Mouse (Mus musculus): ENCODE results near the gene Sec61a1. TPM values are rescaled to one million over a fixed set of nuclear protein-coding genes. Genes with fewer than 3 reads are reported as not detected.

Sec61a1 gene
- polyA plus RNA-seq, 1 experiment, result 263 TPM

- peaks cover 6% of the 10 kb centered on the region for H3K36me3 ChIP-seq (ENCODE audit: control insufficient read depth, insufficient read depth, low read length)
- H3K27ac ChIP-seq (ENCODE audit: control insufficient read depth, insufficient read depth, low read depth, low read length), result no peak overlapping the region
- no peak for TF ChIP-seq POLR2A (IDR thresholded peaks at IDR 0.05; ENCODE audit: control insufficient read depth, low read depth, low read length)
- TF ChIP-seq CTCF (IDR thresholded peaks at IDR 0.05; ENCODE audit: control insufficient read depth, insufficient read depth, insufficient replicate concordance, low read depth, low read length), result no peak
- H3K4me3 ChIP-seq (ENCODE audit: control insufficient read depth, low read depth, low read length), result no peak overlapping the region
- no peaks in the 10 kb centered on the region for H3K27me3 ChIP-seq (ENCODE audit: control insufficient read depth, insufficient read depth, low read length)
- peaks cover 6% of the 10 kb centered on the region for H3K4me1 ChIP-seq (ENCODE audit: control insufficient read depth, insufficient read depth, low read length)
Observed at GRCm38 (mm10) chr6:88516667-88517066, 2.0 kb downstream of the Sec61a1 start.

- TF ChIP-seq CTCF (IDR thresholded peaks at IDR 0.05; ENCODE audit: control insufficient read depth, insufficient read depth, insufficient replicate concordance, low read depth, low read length) (no peak), POLR2A (IDR thresholded peaks at IDR 0.05; ENCODE audit: control insufficient read depth, low read depth, low read length) (no peak)
- no peaks in the 10 kb centered on the region for H3K27me3 ChIP-seq (ENCODE audit: control insufficient read depth, insufficient read depth, low read length)
- no peak overlapping the region for H3K4me3 ChIP-seq (ENCODE audit: control insufficient read depth, low read depth, low read length)
- no peak overlapping the region for H3K27ac ChIP-seq (ENCODE audit: control insufficient read depth, insufficient read depth, low read depth, low read length)
- peaks cover 6% of the 10 kb centered on the region for H3K36me3 ChIP-seq (ENCODE audit: control insufficient read depth, insufficient read depth, low read length)
- peaks cover 6% of the 10 kb centered on the region for H3K4me1 ChIP-seq (ENCODE audit: control insufficient read depth, insufficient read depth, low read length)
Observed at GRCm38 (mm10) chr6:88515971-88516370, 2.7 kb downstream of the Sec61a1 start.

GRCm38 (mm10) chr6:88514546-88514945, 4.2 kb downstream of the Sec61a1 start:
- TF ChIP-seq CTCF (IDR thresholded peaks at IDR 0.05; ENCODE audit: control insufficient read depth, insufficient read depth, insufficient replicate concordance, low read depth, low read length) (no peak), POLR2A (IDR thresholded peaks at IDR 0.05; ENCODE audit: control insufficient read depth, low read depth, low read length) (no peak)
- Histone ChIP-seq H3K4me3 (ENCODE audit: control insufficient read depth, low read depth, low read length) (no peak overlapping the region), H3K4me1 (ENCODE audit: control insufficient read depth, insufficient read depth, low read length) (peaks cover 6% of the 10 kb centered on the region), H3K27me3 (ENCODE audit: control insufficient read depth, insufficient read depth, low read length) (no peaks in the 10 kb centered on the region), H3K27ac (ENCODE audit: control insufficient read depth, insufficient read depth, low read depth, low read length) (no peak overlapping the region), H3K36me3 (ENCODE audit: control insufficient read depth, insufficient read depth, low read length) (peaks cover 11% of the 10 kb centered on the region)

DNA sequence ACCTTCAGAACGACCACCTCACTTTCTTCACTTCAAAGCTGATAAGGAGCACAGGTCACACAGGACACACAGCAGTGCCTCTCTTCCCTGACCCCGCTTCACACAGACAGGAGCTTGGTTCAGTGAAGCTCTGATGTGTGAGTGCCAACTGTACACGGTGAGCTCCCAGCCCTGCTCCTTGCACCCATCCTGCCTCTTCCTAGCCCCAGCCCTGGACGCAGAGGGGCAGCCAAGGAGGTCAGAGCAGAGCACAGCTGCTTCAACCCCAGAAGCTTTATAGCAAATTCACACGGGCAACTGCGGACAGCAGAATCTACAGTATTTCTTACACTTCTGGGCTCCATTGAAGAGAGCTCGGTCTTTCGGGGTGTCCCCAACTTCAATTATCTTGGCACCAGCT, 4.7 kb downstream of the Sec61a1 start:
- Histone ChIP-seq H3K4me1 (ENCODE audit: control insufficient read depth, insufficient read depth, low read length) (peaks cover 2% of the 10 kb centered on the region; the same call in 1 of the 2 replicates), H3K27me3 (ENCODE audit: control insufficient read depth, insufficient read depth, low read length) (no peaks in the 10 kb centered on the region), H3K4me3 (ENCODE audit: control insufficient read depth, low read depth, low read length) (no peak overlapping the region), H3K36me3 (ENCODE audit: control insufficient read depth, insufficient read depth, low read length) (peaks cover 11% of the 10 kb centered on the region), H3K27ac (ENCODE audit: control insufficient read depth, insufficient read depth, low read depth, low read length) (no peak overlapping the region)
- TF ChIP-seq CTCF (IDR thresholded peaks at IDR 0.05; ENCODE audit: control insufficient read depth, insufficient read depth, insufficient replicate concordance, low read depth, low read length), result no peak
- TF ChIP-seq POLR2A (IDR thresholded peaks at IDR 0.05; ENCODE audit: control insufficient read depth, low read depth, low read length), result no peak

- peaks cover 7% of the 10 kb centered on the region for H3K4me1 ChIP-seq (ENCODE audit: control insufficient read depth, insufficient read depth, low read length)
- no peaks in the 10 kb centered on the region for H3K27me3 ChIP-seq (ENCODE audit: control insufficient read depth, insufficient read depth, low read length)
- no peak overlapping the region for H3K27ac ChIP-seq (ENCODE audit: control insufficient read depth, insufficient read depth, low read depth, low read length)
- no peak for TF ChIP-seq POLR2A (IDR thresholded peaks at IDR 0.05; ENCODE audit: control insufficient read depth, low read depth, low read length)
- TF ChIP-seq CTCF (IDR thresholded peaks at IDR 0.05; ENCODE audit: control insufficient read depth, insufficient read depth, insufficient replicate concordance, low read depth, low read length), result no peak
- no peak overlapping the region for H3K4me3 ChIP-seq (ENCODE audit: control insufficient read depth, low read depth, low read length)
- peaks cover 13% of the 10 kb centered on the region for H3K36me3 ChIP-seq (ENCODE audit: control insufficient read depth, insufficient read depth, low read length)
Observed at GRCm38 (mm10) chr6:88503044-88503443, 15.7 kb downstream of the Sec61a1 start.

DNA sequence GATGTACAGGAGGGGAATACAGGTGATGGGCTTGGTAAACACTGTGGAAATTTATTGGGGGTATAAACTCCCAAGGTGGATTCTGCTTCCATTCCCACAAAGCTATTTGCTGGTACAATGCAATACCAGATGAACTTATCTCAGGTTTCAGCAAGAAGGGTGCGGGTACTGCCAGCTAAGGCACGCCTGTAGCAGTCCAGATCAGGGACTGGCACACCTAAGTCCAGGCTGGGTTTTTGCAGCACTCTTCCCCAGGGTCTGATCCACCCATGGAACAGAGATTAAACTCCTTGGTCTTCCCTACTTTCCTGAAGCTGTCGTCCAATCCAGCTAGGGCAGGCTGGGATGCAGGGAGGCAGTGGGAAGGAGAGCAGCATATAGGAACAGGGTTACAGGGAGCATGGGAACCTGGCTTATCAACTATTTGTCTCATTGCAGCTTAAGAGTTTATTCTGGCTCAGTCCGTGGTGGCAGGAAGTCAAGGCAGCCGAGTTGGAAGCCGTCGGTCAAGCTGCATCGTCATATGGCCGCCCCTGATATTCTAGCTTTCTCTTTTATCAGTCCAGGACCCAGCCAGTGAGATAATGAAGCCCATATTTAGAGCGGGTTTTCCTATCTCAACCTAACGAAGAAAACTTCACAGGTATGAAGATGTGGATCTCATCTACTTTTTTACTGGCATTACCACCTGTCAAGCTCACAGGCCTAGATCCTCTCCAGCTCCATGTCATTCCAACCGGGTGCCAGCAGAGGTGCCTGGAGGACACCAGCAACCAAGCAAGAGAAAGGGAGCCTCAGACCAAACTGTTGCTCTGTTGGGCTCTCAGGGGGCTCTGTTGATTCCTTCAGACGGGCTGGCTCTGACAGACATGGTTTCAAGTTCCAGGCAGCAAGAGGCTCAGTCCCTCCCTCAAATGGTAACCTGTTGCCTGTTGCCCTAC, 16.4 kb downstream of the Sec61a1 start:
- Histone ChIP-seq H3K27me3 (ENCODE audit: control insufficient read depth, insufficient read depth, low read length) (no peaks in the 10 kb centered on the region), H3K4me1 (ENCODE audit: control insufficient read depth, insufficient read depth, low read length) (peaks cover 7% of the 10 kb centered on the region), H3K27ac (ENCODE audit: control insufficient read depth, insufficient read depth, low read depth, low read length) (no peak overlapping the region), H3K36me3 (ENCODE audit: control insufficient read depth, insufficient read depth, low read length) (peaks cover 12% of the 10 kb centered on the region), H3K4me3 (ENCODE audit: control insufficient read depth, low read depth, low read length) (no peak overlapping the region)
- no peak for TF ChIP-seq POLR2A (IDR thresholded peaks at IDR 0.05; ENCODE audit: control insufficient read depth, low read depth, low read length)
- TF ChIP-seq CTCF (IDR thresholded peaks at IDR 0.05; ENCODE audit: control insufficient read depth, insufficient read depth, insufficient replicate concordance, low read depth, low read length), result no peak

- Histone ChIP-seq H3K4me1 (ENCODE audit: control insufficient read depth, insufficient read depth, low read length) (peaks cover 7% of the 10 kb centered on the region), H3K36me3 (ENCODE audit: control insufficient read depth, insufficient read depth, low read length) (peaks cover 4% of the 10 kb centered on the region; the same call in 1 of the 2 replicates), H3K27me3 (ENCODE audit: control insufficient read depth, insufficient read depth, low read length) (no peaks in the 10 kb centered on the region), H3K27ac (ENCODE audit: control insufficient read depth, insufficient read depth, low read depth, low read length) (no peak overlapping the region), H3K4me3 (ENCODE audit: control insufficient read depth, low read depth, low read length) (no peak overlapping the region)
- TF ChIP-seq CTCF (IDR thresholded peaks at IDR 0.05; ENCODE audit: control insufficient read depth, insufficient read depth, insufficient replicate concordance, low read depth, low read length) (no peak), POLR2A (IDR thresholded peaks at IDR 0.05; ENCODE audit: control insufficient read depth, low read depth, low read length) (no peak)
Observed at GRCm38 (mm10) chr6:88500405-88500767, 18.3 kb downstream of the Sec61a1 start.
